Mouse (Mus musculus) stomach, postnatal 0 days (tissue): ENCODE results near the gene Arhgap15.

Experiments used
- CTCF ChIP-seq: IDR thresholded peaks from 2 replicates; pipeline ENCODE4 v1.5.1; 2016; ENCODE audit warnings: antibody characterized with exemption, low read depth, mild to moderate bottlenecking, moderate library complexity
- EP300 ChIP-seq: optimal IDR thresholded peaks from 2 replicates; pipeline ENCODE3; 2016; ENCODE audit warnings: antibody characterized with exemption

- no peak for TF ChIP-seq CTCF
- no peak for TF ChIP-seq EP300
These were observed 667.7 kb downstream of the Arhgap15 start for GRCm38 (mm10) chr2:44416331-44416730.
